Mouse (Mus musculus) 416B (cell line): Measurements from ENCODE around the gene Endou.

Experiments
- DNase-seq: peaks from one replicate; pipeline ENCODE4 v3.0.0; 2011; ENCODE audit warnings: low read depth

The Endou gene

DNA sequence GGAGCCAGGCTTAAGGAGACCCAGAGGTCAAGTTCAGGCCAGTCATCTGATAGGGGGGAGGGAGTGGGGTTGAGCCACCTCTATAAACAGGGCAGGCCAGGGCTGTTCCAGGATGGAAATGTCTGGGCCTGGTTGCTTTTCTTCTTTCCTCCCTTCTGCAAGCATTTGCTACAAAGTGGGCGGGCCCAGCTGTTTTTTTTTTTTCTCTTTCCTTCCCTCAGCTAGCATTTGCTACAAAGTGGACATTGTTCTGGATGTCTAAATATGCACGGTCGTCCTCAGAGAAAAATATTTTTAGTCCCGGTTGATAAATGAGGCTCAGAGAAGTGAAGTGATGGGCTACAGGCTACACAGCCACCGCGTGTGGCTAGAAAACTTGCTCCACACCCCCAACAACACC, 23.3 kb upstream of the Endou start:
- no peak for DNase-seq

- no peak for DNase-seq
Measured at GRCm38 (mm10) chr15:97752491-97752890, 21.4 kb upstream of the Endou start.

- DNase-seq = no peak
Measured at GRCm38 (mm10) chr15:97751676-97752075, 20.5 kb upstream of the Endou start.

DNA sequence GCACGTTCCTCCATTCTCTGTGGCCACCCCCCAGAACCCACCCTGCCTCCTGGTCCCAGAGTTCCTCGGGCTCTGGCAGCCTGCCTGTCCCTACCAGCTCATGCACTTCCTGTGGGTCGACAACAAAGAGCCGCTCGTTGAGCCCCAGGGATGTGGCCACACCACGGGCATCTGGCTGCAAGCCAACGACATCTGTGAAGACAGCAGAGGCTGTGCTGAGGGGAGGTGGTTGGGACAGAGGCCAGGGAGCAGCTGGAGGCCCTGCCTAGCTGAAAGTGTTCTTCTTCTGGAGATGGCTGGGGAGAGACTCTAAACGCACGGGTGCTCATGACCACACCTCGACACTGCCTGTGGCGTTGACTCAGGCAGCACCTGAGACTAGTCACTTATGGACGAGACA, 19.6 kb upstream of the Endou start:
- peak; percentile 98 for DNase-seq

- DNase-seq = no peak
Measured at GRCm38 (mm10) chr15:97749841-97750240, 18.7 kb upstream of the Endou start.

DNA sequence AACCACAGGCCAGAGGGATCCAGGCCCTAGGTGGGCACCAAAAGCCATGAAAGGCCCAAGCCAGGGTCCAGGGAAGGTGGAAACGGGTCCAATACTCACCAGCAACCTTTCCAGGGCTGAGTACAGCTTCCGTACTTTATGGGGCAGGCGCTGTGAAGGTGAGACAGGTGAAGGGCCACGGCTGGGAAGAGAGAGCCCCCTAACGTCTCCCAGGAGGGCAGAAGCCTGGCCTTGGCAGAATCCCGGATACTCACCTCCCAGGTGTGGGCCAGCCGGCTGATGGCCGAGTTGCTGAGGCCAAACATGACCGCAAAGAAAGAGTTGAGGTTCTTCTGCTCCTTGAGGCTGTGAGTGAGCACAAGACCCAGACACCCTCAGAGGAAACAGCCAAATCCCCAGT, 18.3 kb upstream of the Endou start:
- DNase-seq = no peak

DNA sequence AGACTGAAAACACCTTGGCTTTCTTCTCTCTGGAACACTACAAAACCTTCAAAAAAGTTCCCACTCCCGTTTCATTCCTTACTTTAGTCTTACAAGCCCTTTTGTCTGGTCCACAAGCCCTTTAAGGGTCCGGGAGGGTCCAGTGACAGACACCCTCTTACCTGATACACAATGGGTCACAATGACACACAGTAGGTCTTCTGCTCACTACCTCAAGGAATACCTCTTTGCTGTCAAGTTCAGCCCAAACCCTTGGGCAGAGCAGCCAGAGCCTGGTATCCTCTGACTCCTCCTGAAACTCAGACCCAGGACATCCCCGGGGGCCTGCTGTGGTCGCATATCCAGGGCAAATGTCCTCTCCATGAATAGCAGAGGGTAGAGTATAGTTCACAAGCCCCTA, 17.8 kb upstream of the Endou start:
- no peak for DNase-seq

DNA sequence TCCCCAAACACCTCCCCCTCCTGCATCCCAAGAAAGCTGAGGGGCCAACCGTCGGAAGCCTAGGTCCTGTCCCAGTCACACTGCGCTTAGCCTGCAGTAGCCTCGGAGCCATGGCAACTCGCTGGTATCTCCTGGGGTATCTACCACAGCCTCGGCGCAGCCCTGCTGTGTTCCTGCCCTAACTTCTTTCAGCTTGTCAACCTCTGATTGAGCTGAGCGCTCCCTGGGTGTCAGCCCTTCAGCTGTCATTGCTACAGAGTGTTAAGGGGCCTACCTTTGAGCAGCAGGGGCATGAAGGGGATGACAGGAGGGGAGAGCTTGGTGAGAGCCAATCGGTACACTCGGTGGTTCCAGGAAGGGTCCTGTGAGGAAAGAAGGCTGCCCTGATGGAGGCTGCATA, 17.2 kb upstream of the Endou start:
- no peak for DNase-seq

DNA sequence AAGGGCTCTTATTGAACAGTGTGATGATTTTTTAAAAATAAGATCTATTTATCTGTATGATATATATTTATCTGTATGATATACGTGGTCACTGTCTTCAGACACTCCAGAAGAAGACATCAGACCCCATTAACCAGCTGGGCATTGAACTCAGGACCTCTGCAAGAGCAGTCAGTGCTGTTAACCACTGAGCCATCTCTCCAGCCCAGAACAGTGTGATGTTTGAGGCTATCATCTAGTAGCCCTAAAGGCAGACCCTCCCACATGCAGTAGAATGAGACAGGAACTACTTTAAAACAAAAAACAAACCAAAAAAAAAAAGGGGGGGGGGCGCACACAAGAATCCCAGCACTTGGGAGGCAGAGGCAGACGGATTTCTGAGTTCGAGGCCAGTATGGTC, 16.3 kb upstream of the Endou start:
- no peak for DNase-seq

DNA sequence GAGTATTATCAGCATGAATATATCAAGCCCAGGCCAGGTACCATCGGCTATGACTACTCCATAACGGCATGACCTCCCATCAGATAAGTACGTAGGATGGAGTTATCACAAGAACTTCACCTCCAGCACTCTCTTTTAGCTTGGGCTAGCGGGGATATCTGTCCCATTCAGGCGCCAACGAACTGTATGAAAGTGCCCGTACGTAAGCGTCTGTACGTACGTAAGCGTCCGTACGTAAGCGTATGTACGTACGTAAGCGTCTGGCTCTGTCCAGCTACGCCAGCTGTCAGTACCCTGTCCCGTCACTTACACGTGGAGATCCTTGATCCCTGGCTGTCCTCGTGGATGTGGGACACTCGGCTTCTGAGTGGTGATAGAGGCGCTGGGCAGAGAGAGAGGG, 15.6 kb upstream of the Endou start:
- DNase-seq = no peak

- DNase-seq = no peak
Measured at GRCm38 (mm10) chr15:97746278-97746677, 15.1 kb upstream of the Endou start.

DNA sequence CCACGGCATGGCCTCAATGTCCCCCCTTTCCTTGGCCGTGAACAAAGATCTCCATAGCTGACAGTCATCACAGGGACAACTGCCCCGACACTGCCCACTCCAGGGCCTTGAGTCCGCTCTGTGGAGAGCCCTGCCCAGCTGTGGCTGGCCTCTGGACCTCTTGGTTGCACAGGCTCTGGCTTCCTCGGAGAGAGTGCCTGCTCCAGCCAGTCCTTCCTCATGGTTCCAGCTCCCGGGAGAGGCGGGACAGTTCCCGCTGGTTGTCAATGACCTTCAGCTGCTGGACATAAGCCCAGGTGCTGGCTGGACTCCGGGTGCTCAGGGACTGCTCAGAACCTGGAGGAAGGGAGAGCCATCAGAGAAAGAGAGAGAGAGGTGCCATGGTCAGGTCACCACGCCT, 14.2 kb upstream of the Endou start:
- DNase-seq = no peak

- no peak for DNase-seq
Measured at GRCm38 (mm10) chr15:97744930-97745329, 13.8 kb upstream of the Endou start.

DNA sequence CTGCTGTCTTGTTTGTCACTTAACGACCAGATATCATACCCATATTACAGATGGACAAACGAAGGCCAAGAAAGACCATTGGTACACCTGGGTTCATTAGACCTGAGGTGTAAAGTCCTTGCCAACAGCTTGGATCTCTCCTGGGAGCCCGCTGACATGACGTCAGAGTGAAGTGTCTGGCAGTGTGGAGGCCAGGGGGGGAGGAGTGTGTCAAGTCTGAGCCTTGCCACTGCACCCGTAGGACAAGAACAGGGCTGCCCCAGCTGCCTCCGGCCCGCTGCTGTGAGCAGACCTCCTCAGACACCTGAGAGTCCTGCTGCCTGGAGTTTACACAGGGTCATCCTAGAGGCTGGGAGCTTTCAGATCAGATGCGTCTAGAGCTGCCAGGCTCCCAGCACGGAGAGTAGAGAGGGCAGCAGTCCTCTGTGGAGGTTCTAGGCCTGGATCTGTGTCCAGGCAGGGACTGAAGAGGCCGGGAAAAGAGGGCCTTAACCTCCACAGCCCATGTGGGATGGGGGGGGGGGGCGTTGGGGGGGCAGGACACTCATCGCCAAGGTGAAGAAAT, 12.9 kb upstream of the Endou start:
- DNase-seq = no peak

GRCm38 (mm10) chr15:97743210-97743609, 12.1 kb upstream of the Endou start:
- no peak for DNase-seq

DNA sequence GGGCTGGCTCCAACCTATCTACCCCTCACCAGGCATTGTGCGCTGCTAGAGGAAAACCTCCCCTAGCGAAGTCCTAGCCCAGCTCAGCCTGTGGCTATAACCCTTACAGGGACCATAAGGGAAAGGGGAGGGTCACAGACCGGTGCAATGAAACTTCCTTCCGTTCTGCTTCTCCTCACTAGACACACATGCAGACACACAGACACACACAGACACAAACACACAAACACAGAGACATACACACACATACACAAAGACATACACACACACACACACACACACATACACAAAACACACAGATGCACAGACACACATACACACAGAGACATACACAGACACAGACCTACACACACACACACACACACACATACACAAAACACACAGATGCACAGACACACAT, 11.5 kb upstream of the Endou start:
- no peak for DNase-seq

DNA sequence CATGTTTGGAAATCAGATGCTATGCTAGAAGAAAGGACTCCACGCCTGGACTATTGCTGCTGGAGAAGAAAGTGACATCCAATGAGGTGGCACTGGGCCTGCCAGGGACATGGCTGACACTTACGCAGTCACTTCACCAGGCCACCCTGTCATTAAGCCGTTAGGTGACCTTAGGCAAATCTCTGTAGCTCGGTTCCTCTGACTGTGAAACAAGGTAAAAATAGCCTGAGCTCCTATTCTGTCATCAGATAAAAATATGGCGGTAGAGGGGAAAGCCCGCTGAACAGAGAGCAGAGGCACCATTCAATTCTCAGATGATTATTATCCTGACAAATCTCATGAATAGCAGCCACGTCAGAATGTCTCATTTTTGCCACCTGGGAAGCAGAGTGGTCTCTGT, 10.9 kb upstream of the Endou start:
- DNase-seq = no peak

- DNase-seq = no peak
Measured at GRCm38 (mm10) chr15:97741662-97742061, 10.5 kb upstream of the Endou start.

DNA sequence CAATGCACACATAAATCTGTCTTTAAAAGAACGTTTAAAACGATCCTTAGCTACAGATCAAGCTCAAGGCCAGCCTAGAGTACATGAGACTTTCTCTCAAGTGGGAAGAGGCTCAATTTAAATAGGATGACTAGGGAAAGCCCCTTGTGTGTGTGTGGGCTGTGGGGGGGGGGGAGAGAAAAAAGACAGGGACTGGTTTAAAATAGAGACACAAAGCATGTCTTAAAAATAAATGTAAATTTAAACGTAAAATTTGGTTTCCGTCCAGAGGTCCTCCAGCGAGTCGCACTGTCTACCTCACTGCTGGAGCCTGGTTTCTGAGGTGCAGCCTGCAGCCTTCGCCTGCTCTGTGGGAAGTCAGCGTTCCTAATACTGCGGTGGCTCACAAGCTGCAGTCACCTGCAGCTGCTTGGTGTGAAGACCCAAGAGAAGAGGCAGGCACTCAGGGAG, 9.2 kb upstream of the Endou start:
- no peak for DNase-seq

GRCm38 (mm10) chr15:97738923-97739322, 7.8 kb upstream of the Endou start:
- DNase-seq = no peak

DNA sequence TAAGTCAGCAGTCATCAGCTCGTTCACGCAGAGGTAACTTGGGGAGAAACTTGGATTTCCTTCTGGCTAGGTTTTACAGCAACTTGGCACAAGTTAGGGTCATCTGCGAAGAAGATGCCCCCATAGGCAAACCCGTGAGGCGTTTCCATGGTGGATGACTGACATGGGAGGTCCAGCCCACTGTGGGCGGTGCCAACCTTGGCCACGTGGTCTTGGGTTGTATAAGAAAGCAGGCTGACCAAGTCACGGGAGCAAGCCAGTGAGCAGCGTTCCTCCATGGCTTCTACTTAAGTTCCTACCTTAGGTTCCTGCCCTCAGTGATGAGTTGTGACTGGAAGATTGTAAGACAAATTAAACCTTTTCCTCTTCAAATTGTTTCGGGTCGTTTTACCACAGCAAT, 849 bp upstream of the Endou start:
- DNase-seq = no peak

DNA sequence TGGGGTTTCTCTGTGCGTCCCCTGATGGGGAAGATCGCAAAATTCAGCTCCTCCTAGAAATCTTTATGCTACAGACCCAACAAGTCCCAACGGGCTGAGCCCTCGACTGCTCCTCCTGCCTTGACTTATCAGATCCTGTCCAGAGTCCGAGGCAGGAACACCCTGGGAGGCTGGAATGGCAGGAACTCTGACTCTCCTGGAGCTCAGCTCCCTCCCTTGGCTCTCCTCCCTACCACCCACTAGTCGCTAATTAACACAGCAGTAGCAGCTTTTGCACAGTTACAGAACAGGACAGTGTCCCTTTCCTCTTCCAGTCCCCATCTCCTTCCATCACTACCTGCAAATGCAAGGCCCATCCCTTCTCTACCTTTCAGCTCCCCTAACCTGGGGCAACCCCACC, 774 bp downstream of the Endou start:
- DNase-seq = no peak

DNA sequence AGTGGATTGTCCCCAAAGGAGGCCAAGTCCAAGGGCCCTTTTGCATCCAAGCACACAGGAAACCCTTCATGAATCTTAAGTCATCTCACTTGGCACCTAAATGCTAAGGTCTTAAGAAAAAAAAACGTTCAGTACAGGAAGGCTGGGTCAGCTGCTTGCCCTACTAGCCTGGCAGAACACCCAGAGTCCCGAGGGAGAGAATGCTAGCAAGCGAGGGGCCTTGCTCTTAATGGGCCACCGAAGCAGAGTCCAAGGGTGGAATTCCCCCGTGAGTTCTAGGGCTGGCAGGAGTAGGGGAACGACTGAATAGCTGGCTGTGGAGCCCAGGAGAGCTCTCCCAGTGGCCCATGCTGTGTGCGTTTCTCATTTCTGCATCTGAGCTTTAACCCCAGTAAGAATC, 2.3 kb downstream of the Endou start:
- DNase-seq = no peak

DNA sequence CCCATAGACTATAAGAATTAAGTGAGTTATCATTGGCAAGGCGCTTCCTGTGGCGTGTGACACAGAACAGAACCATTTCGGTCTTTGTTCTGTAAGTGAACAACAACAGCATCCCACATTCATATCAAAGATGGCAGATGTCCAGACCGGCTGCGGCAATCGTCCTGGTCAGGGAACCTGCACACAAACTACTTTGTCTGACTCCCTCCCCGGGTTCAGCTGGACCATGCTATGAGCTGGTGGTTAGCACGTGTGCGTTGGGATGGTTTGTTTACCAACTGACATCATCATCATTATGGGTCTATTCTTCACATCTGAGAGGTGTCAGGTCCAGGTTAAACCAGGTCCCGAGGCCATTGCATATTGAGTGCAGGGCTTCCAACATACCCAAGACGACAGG, 2.7 kb downstream of the Endou start:
- DNase-seq = no peak

GRCm38 (mm10) chr15:97727520-97727919, 3.6 kb downstream of the Endou start:
- no peak for DNase-seq
